Mouse (Mus musculus) heart, postnatal 0 days (tissue): ENCODE measurements at regions not wholly inside any gene's neighbourhood (a gene's known extent, or its start where the extent isn't known, plus 50 kb on each side); places are given as distances from the start of the nearest gene placed in this dataset.
A peak's percentile ranks its signal among the peaks of the same experiment; 100 is the strongest.

ENCODE experiments used
- CTCF ChIP-seq: IDR thresholded peaks from 2 replicates; pipeline ENCODE4 v1.5.1; 2016; ENCODE audit warnings: antibody characterized with exemption, control low read depth, low read depth
- EP300 ChIP-seq: IDR thresholded peaks from 2 replicates; pipeline ENCODE4 v1.6.1; 2016; ENCODE audit warnings: antibody characterized with exemption, low read depth

DNA sequence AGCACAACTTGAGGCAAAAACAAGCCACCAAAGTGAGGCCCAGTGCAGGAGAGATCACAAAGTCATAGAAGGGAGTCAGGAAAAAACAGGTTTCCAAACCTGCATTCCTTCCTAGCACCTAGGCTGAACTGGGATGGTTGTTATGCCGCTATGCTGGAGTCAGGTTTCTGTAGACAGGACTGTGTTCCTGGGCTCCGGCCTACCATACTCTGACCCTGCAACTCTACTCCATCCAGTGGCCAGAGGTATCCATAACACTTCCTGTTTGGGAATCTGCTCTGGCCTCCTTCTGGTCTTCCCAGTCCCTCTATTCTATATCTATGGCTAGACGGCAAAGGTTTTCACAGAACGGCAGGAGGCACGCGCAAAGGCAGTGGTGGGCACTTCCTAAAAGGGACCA lies 98.3 kb upstream of the Med14 start:
- TF ChIP-seq CTCF, result peak; percentile 34
- no peak for TF ChIP-seq EP300
